Mouse (Mus musculus): ENCODE data around the gene Marf1. TPM values are rescaled to one million over a fixed set of nuclear protein-coding genes. Genes with fewer than 3 reads are reported as not detected.

Marf1 gene
- polyA plus RNA-seq, 1 experiment from 2014 or later: 17.3 TPM

DNA sequence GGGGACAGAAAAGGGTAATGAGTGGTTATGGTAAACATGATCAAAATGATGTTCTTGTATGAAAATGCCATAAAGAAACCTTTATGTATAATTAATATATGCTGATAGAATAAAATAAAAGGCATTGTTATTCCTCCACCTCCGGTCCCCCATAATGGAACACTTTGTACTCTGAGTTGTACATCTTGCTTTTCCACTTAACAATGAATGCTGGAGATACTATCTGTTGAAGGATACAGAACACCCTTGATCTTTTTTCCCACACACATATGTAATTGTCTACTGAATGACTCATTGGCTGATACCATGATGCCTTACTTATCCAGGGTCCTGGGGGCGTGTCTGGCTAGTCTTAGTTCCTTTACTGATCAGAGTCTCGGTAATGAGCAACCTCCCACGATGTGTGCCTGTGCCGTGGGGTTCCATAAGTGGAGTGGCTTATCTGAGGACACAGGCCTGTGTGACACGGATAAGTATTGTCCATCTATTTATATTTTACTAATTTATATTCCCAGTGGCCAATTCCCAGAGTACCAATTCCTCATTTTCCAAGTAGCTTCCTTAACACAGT, 17.1 kb upstream of the Marf1 start:
- no peak for TF ChIP-seq CTCF (IDR thresholded peaks at IDR 0.05; ENCODE audit: low read depth)
- no peak for DNase-seq
- no peak overlapping the region for H3K4me2 ChIP-seq
- H3K9me3 ChIP-seq (ENCODE audit: low read depth, low read length): no peaks in the 10 kb centered on the region
- H3K4me3 ChIP-seq (ENCODE audit: low read depth, low read length): no peak overlapping the region
- no peaks in the 10 kb centered on the region for H3K27me3 ChIP-seq (ENCODE audit: insufficient read depth, low read length)
- peaks cover 100% of the 10 kb centered on the region for H3K36me3 ChIP-seq (ENCODE audit: insufficient read depth)
- no peaks in the 10 kb centered on the region for H3K4me1 ChIP-seq (ENCODE audit: insufficient read depth)
- 82% methylated on average over 6 of the region's 6 CpGs for WGBS
- no peak overlapping the region for H3K9ac ChIP-seq
- no peak overlapping the region for H3K27ac ChIP-seq (ENCODE audit: low read depth)
- no peak for ATAC-seq (ENCODE audit: insufficient read depth)

DNA sequence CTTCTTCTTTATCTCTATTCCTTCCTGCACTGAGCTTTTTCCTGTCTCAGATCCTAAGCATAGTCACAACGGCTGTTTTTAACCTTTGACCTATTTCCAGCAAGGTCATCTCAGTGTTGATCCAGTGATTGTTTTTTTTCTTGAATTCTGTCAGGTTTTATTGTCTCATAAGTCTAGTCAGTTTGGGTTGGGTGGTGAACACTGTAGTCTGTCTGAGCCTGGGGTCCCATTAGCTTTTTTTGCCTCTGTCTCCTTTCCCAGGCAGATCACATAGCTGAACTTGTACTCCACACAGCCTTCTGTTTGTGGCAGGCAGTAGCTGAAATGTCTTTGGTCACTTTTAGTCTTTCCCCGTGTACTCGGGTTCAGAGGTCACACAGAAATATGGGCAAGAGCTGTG, 14.9 kb upstream of the Marf1 start:
- WGBS: 45% methylated on average over 3 of the region's 3 CpGs
- Histone ChIP-seq H3K9ac (no peak overlapping the region), H3K4me3 (ENCODE audit: low read depth, low read length) (no peak overlapping the region), H3K4me2 (no peak overlapping the region), H3K9me3 (ENCODE audit: low read depth, low read length) (no peaks in the 10 kb centered on the region), H3K27me3 (ENCODE audit: insufficient read depth, low read length) (no peaks in the 10 kb centered on the region), H3K4me1 (ENCODE audit: insufficient read depth) (no peaks in the 10 kb centered on the region), H3K27ac (ENCODE audit: low read depth) (no peak overlapping the region), H3K36me3 (ENCODE audit: insufficient read depth) (peaks cover 100% of the 10 kb centered on the region)
- TF ChIP-seq CTCF (IDR thresholded peaks at IDR 0.05; ENCODE audit: low read depth): no peak
- DNase-seq: no peak
- no peak for ATAC-seq (ENCODE audit: insufficient read depth)

DNA sequence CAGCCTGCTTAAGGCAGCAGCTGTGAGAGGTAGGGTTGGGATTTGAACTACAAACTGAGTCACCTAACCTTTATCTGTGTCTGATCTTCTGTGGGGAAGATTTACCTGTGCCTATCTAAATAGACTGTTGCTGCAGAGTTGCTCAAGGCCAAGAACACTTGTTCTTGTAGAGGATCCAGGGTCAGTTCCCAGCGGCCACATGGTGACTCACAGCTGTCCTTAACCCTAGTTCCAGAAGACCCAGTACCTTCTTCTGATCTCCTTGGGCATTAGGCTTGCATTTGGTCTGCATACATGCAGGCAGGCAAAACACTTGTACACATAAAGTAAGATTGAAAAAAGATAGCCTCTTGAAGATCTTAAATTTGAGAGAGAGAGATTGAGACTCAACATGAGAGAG, 6.6 kb upstream of the Marf1 start:
- TF ChIP-seq CTCF (IDR thresholded peaks at IDR 0.05; ENCODE audit: low read depth): no peak
- Histone ChIP-seq H3K4me3 (ENCODE audit: low read depth, low read length) (no peak overlapping the region), H3K4me1 (ENCODE audit: insufficient read depth) (peaks cover 9% of the 10 kb centered on the region; the same call in 1 of the 2 replicates), H3K9ac (no peak overlapping the region), H3K36me3 (ENCODE audit: insufficient read depth) (peaks cover 75% of the 10 kb centered on the region), H3K4me2 (no peak overlapping the region), H3K27ac (ENCODE audit: low read depth) (no peak overlapping the region), H3K27me3 (ENCODE audit: insufficient read depth, low read length) (no peaks in the 10 kb centered on the region), H3K9me3 (ENCODE audit: low read depth, low read length) (no peaks in the 10 kb centered on the region)
- 100% methylated on average over 1 of the region's 1 CpGs for WGBS
- no peak for ATAC-seq (ENCODE audit: insufficient read depth)
- DNase-seq: no peak

DNA sequence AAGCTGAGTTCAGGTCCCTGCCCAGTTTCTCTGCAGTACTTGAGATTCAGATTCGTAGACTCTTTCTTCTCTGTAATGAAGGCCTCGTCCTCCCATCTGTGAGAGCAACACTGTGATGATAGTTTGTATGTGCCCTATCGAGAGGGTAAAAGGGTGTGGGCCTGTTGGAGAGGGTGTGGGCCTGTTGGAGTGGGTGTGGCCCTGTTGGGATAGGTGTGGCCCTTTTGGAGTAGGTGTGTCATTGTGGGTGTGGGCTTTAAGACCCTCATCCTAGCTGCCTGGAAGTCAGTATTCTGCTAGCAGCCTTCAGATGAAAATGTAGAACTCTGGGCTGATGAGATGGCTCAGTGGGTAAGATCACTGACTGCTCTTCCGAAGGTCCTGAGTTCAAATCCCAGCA, 3.3 kb upstream of the Marf1 start:
- Histone ChIP-seq H3K4me1 (ENCODE audit: insufficient read depth) (peaks cover 12% of the 10 kb centered on the region; the same call in 1 of the 2 replicates), H3K27ac (ENCODE audit: low read depth) (no peak overlapping the region), H3K9me3 (ENCODE audit: low read depth, low read length) (no peaks in the 10 kb centered on the region), H3K4me3 (ENCODE audit: low read depth, low read length) (no peak overlapping the region), H3K4me2 (no peak overlapping the region), H3K9ac (no peak overlapping the region), H3K27me3 (ENCODE audit: insufficient read depth, low read length) (no peaks in the 10 kb centered on the region), H3K36me3 (ENCODE audit: insufficient read depth) (peaks cover 43% of the 10 kb centered on the region)
- TF ChIP-seq CTCF (IDR thresholded peaks at IDR 0.05; ENCODE audit: low read depth): no peak
- DNase-seq: no peak
- WGBS: 79% methylated on average over 4 of the region's 4 CpGs
- no peak for ATAC-seq (ENCODE audit: insufficient read depth)

DNA sequence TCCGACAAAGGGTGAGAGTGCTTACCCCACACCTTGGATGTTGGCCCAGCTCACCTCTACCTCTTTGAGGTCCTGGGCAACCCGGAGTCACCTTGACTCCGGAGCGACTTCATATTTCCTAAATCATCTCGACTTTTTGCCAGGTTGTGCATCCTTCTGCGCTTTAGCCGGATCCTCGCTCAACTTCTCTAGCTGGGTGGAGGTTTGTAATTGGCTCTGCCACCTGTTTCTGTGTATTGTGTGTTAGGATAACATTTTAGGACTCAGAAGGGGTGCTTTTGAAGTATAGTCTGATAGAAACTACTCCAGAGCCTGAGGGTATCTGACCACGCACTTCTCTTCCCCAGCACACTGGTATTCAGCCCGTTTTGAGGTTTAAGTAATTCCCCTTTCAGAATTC, 580 bp upstream of the Marf1 start:
- H3K27me3 ChIP-seq (ENCODE audit: insufficient read depth, low read length): no peaks in the 10 kb centered on the region
- peaks cover 17% of the 10 kb centered on the region; the same call in 1 of the 2 replicates for H3K36me3 ChIP-seq (ENCODE audit: insufficient read depth)
- DNase-seq: no peak
- ATAC-seq (ENCODE audit: insufficient read depth): no peak
- peak overlapping the region; percentile 75 for H3K4me3 ChIP-seq (ENCODE audit: low read depth, low read length)
- 1% methylated on average over 10 of the region's 10 CpGs for WGBS
- H3K4me1 ChIP-seq (ENCODE audit: insufficient read depth): peaks cover 15% of the 10 kb centered on the region; the same call in 1 of the 2 replicates
- peak overlapping the region; percentile 88 for H3K27ac ChIP-seq (ENCODE audit: low read depth)
- H3K9me3 ChIP-seq (ENCODE audit: low read depth, low read length): no peaks in the 10 kb centered on the region
- peak overlapping the region; percentile 83 for H3K9ac ChIP-seq
- TF ChIP-seq CTCF (IDR thresholded peaks at IDR 0.05; ENCODE audit: low read depth): no peak
- H3K4me2 ChIP-seq: peak overlapping the region; percentile 80

GRCm38 (mm10) chr16:14160941-14161340, 2.2 kb downstream of the Marf1 start:
- ATAC-seq (ENCODE audit: insufficient read depth) (no peak), DNase-seq (no peak)
- no peaks in the 10 kb centered on the region; the same call in 1 of the 2 replicates for H3K36me3 ChIP-seq (ENCODE audit: insufficient read depth)
- H3K4me2 ChIP-seq: no peak overlapping the region
- WGBS: 68% methylated on average over 1 of the region's 1 CpGs
- no peaks in the 10 kb centered on the region for H3K27me3 ChIP-seq (ENCODE audit: insufficient read depth, low read length)
- TF ChIP-seq CTCF (IDR thresholded peaks at IDR 0.05; ENCODE audit: low read depth): no peak
- no peaks in the 10 kb centered on the region for H3K9me3 ChIP-seq (ENCODE audit: low read depth, low read length)
- no peak overlapping the region for H3K4me3 ChIP-seq (ENCODE audit: low read depth, low read length)
- peaks cover 15% of the 10 kb centered on the region; the same call in 1 of the 2 replicates for H3K4me1 ChIP-seq (ENCODE audit: insufficient read depth)
- no peak overlapping the region for H3K9ac ChIP-seq
- H3K27ac ChIP-seq (ENCODE audit: low read depth): no peak overlapping the region

DNA sequence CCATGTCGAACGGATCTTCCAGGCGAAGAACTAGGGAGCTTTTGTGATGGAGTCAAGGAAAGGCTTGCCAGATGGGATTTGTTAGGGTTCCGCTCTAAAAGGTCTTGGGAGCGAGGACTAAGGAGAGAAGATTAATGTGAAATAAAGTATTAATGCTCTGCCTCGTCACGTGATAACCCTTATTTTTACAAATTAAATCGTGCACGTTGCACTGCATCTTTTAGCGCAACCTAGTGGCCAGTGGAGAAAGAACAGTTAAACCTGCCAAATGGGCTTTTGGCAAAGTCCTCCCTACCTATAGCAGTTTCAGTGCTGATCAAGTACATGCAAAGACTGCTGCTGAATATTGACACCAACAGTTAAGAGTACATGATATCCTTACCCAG, 3.4 kb downstream of the Marf1 start:
- under 1% methylated on average over 10 of the region's 10 CpGs for WGBS
- H3K27me3 ChIP-seq (ENCODE audit: insufficient read depth, low read length): no peaks in the 10 kb centered on the region
- ATAC-seq (ENCODE audit: insufficient read depth): peak; percentile 21
- H3K9me3 ChIP-seq (ENCODE audit: low read depth, low read length): no peaks in the 10 kb centered on the region
- no peaks in the 10 kb centered on the region for H3K36me3 ChIP-seq (ENCODE audit: insufficient read depth)
- DNase-seq: peak; percentile 95
- TF ChIP-seq CTCF (IDR thresholded peaks at IDR 0.05; ENCODE audit: low read depth): peak; percentile 87
- peak overlapping the region; percentile 68 for H3K9ac ChIP-seq
- H3K4me3 ChIP-seq (ENCODE audit: low read depth, low read length): peak overlapping the region; percentile 72
- H3K27ac ChIP-seq (ENCODE audit: low read depth): peak overlapping the region; percentile 98
- H3K4me1 ChIP-seq (ENCODE audit: insufficient read depth): 0 out of 2 replicates have a peak, but pooled peaks cover 6% of the 10 kb centered on the region
- peak overlapping the region; percentile 67 for H3K4me2 ChIP-seq
